Mouse (Mus musculus): ENCODE measurements around the gene Slc7a11.

DNA sequence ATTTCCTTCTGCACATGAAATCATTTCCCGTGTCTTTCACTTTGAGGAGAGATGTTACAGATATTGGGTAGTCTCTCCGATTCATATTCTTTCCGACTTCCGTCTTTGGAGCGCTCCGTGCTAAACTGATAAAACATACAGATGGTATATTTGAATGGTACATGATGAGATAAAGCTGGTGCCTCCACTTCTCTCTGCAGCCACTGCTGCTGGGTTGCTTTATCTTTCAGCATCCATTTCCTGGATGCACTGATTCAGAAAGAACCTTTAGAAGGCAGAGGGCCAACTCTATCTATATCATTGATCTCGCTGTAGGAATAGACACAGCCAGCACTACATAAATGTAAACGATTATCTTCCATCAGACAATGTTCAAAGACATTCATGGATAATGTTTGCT is 12.6 kb downstream of the Slc7a11 start:
- TF ChIP-seq CTCF (IDR thresholded peaks at IDR 0.05): no peak
- TF ChIP-seq EP300 (IDR thresholded peaks at IDR 0.05): no peak
